Mouse (Mus musculus) forebrain, embryonic 15.5 days (tissue): ENCODE data around the gene Gng8. TPM values are rescaled to one million over a fixed set of nuclear protein-coding genes. Genes with fewer than 3 reads are reported as not detected.

ENCODE experiments used
- ATAC-seq: fragments of 200-750 bp; cut with Nextera tagmentation; replicated peaks from 2 replicates; pipeline ENCODE4 v1.8.0; 2017; ENCODE audit warnings: mild to moderate bottlenecking, moderate TSS enrichment, moderate library complexity
- H3K27ac ChIP-seq: fragments of 300-500 bp; sonication (generic); replicated peaks from 2 replicates; pipeline ENCODE4 v1.5.1; 2015; ENCODE audit warnings: mild to moderate bottlenecking, inconsistent platforms
- H3K27me3 ChIP-seq: fragments of 300-500 bp; sonication (generic); 2 replicates; pipeline ENCODE4 v1.6.1; 2015; ENCODE audit warnings: inconsistent platforms
- H3K36me3 ChIP-seq: fragments of 300-500 bp; sonication (generic); 2 replicates; pipeline ENCODE4 v1.6.1; 2015; ENCODE audit warnings: mild to moderate bottlenecking, inconsistent platforms
- H3K4me1 ChIP-seq: fragments of 300-500 bp; sonication (generic); 2 replicates; pipeline ENCODE4 v1.6.1; 2015; ENCODE audit warnings: inconsistent platforms
- H3K4me2 ChIP-seq: fragments of 300-500 bp; sonication (generic); replicated peaks from 2 replicates; pipeline ENCODE4 v1.6.1; 2015; ENCODE audit warnings: mild to moderate bottlenecking, inconsistent platforms
- H3K4me3 ChIP-seq: fragments of 300-500 bp; sonication (generic); 2 replicates; pipeline ENCODE4 v1.5.1; 2015; ENCODE audit warnings: mild to moderate bottlenecking, inconsistent platforms
- H3K9ac ChIP-seq: fragments of 300-500 bp; sonication (generic); replicated peaks from 2 replicates; pipeline ENCODE4 v1.6.1; 2015; ENCODE audit warnings: mild to moderate bottlenecking, inconsistent platforms
- H3K9me3 ChIP-seq: fragments of 300-500 bp; sonication (generic); 2 replicates; pipeline ENCODE4 v1.6.1; 2016; ENCODE audit warnings: inconsistent platforms
- WGBS: fragments of 180-500 bp; shearing (Covaris S2); methylation state at CpG from one replicate; pipeline ENCODE4 v1.1.7; 2015; ENCODE audit warnings: mixed read lengths; 5-methylcytosine and 5-hydroxymethylcytosine counted together
- polyA plus RNA-seq: library from polyadenylated mRNA; unstranded; fragments of >200 nt; fragmentation: Nextera tagmentation; extraction: Ambion mirVana; gene quantifications from 2 replicates; pipeline ENCODE4 v1.2.1, GENCODE M21; 2015

Gene Gng8
- polyA plus RNA-seq, 1 experiment from 2014 or later, result 4.4 TPM

GRCm38 (mm10) chr7:16877717-16878116 lies 13.9 kb upstream of the Gng8 start:
- no peak overlapping the region for H3K4me3 ChIP-seq

DNA sequence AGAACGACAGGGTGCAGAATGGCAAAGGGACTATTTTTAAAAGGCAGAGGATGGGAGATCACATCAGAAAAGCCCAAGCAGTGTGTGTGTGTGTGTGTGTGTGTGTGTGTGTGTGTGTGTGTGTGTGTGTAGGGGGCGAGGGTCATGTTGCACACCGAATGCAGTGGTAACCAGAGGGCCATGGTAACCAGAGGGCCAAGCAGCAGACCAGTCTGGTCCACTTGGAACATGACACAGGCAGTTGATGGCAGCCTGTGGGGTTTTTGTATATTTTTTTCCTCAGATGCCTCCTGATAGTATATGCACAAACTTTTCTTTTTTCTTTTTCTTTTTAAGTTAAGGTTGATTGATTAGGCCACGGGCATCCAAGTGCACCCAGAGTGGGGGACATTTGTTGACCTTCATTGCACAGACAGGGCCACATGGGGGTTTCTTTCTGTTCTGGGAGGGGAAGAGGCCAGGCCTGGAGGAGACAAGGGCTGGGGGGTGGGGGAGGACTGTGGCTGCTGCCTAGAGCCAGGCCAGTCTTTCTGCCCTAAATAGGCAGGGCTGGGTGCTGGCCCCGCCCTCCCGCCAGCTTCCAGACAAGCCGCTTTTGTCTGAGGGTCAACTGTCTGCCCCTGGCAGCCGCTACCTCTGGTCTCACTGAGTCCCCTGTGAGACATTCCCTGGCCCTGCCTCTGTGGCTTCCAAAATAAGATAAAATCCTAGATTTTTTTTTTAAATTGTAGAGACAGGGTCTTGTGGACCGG lies 11.6 kb upstream of the Gng8 start:
- no peak overlapping the region for H3K4me2 ChIP-seq

More at GRCm38 (mm10) chr7:16877717-16878116, 13.9 kb upstream of the Gng8 start:
- no peaks in the 10 kb centered on the region for H3K27me3 ChIP-seq
- 91% methylated on average over 3 of the region's 3 CpGs for WGBS
- no peaks in the 10 kb centered on the region; the same call in 1 of the 2 replicates for H3K36me3 ChIP-seq
- ATAC-seq, result no peak
- no peak overlapping the region for H3K27ac ChIP-seq
- H3K9me3 ChIP-seq, result no peaks in the 10 kb centered on the region
- H3K4me1 ChIP-seq, result peaks cover 35% of the 10 kb centered on the region
- no peak overlapping the region for H3K4me2 ChIP-seq
- no peak overlapping the region for H3K9ac ChIP-seq

DNA sequence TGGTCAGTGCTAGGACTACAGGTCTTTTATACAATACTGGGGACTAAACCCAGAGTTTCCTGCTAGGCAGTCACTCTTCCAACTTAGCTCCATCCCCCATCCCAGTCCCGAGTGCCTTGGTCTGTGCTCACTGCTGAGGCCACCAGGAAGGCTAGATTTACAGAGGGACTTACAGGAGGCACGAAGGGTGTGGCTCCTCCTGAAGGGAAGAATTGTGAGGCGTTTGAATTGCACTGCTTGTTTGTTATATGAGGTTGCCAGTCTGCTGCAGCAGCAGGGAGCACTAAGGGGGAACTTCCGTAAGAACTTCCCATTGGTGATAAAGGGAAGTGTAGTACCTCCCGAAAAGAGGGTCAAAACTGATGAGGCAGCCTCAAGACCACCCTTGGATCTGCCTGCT lies 11.0 kb upstream of the Gng8 start:
- peak overlapping the region; percentile 42 for H3K27ac ChIP-seq
- H3K36me3 ChIP-seq, result peaks cover 2% of the 10 kb centered on the region; the same call in 1 of the 2 replicates
- no peak overlapping the region for H3K4me3 ChIP-seq
- H3K27me3 ChIP-seq, result peaks cover 18% of the 10 kb centered on the region
- 18% methylated on average over 5 of the region's 5 CpGs for WGBS
- no peaks in the 10 kb centered on the region for H3K9me3 ChIP-seq
- no peak overlapping the region for H3K4me2 ChIP-seq
- H3K9ac ChIP-seq, result no peak overlapping the region
- ATAC-seq, result no peak
- peaks cover 25% of the 10 kb centered on the region for H3K4me1 ChIP-seq

More for the DNA sequence above, 11.6 kb upstream of the Gng8 start:
- Histone ChIP-seq H3K36me3 (no peaks in the 10 kb centered on the region; the same call in 1 of the 2 replicates), H3K4me1 (peaks cover 26% of the 10 kb centered on the region), H3K27me3 (peaks cover 13% of the 10 kb centered on the region), H3K27ac (peak overlapping the region; percentile 42), H3K9ac (no peak overlapping the region), H3K4me3 (no peak overlapping the region), H3K9me3 (no peaks in the 10 kb centered on the region)
- ATAC-seq, result no peak
- 23% methylated on average over 9 of the region's 9 CpGs for WGBS

- Histone ChIP-seq H3K4me1 (0 out of 2 replicates have a peak, but pooled peaks cover 8% of the 10 kb centered on the region), H3K36me3 (peaks cover 9% of the 10 kb centered on the region), H3K4me3 (no peak overlapping the region), H3K27ac (no peak overlapping the region), H3K9ac (no peak overlapping the region), H3K27me3 (peaks cover 27% of the 10 kb centered on the region), H3K4me2 (no peak overlapping the region), H3K9me3 (peaks cover 4% of the 10 kb centered on the region; the same call in 1 of the 2 replicates)
- ATAC-seq, result no peak
- WGBS, result 94% methylated on average over 6 of the region's 6 CpGs
These were observed 8.4 kb upstream of the Gng8 start for GRCm38 (mm10) chr7:16883162-16883561.

DNA sequence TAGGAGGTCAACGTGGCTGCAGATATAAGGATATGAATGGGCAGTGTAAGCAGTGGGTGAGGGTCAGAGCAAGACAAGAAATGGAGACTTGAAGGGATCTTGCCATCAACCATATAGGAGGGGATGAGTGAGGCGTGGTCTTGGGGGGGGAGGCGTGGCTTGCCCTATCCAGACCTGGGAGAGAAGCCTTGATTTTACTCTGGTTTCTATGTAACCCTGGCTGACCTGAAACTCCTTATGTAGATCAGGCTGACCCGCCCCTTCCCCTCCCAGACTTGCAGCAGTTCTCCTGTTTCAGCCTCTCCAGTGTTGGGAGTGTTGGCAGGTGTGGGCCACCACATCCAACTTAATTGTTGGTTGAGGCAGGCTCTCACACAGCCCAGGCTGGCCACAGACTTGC lies 7.3 kb upstream of the Gng8 start:
- 0 out of 2 replicates have a peak, but pooled peaks cover 8% of the 10 kb centered on the region for H3K4me1 ChIP-seq
- WGBS, result 64% methylated on average over 4 of the region's 4 CpGs
- no peak overlapping the region for H3K4me2 ChIP-seq
- H3K9me3 ChIP-seq, result peaks cover 4% of the 10 kb centered on the region; the same call in 1 of the 2 replicates
- no peak overlapping the region for H3K4me3 ChIP-seq
- peaks cover 9% of the 10 kb centered on the region for H3K36me3 ChIP-seq
- no peak for ATAC-seq
- H3K27me3 ChIP-seq, result peaks cover 27% of the 10 kb centered on the region
- H3K27ac ChIP-seq, result no peak overlapping the region
- H3K9ac ChIP-seq, result no peak overlapping the region

- peak; percentile 31; the same call in 1 of the 2 replicates for ATAC-seq
- H3K4me3 ChIP-seq, result peak overlapping the region; percentile 35
- H3K36me3 ChIP-seq, result peaks cover 9% of the 10 kb centered on the region
- WGBS, result 9% methylated on average over 85 of the region's 95 CpGs
- no peak overlapping the region for H3K9ac ChIP-seq
- H3K27me3 ChIP-seq, result peaks cover 27% of the 10 kb centered on the region
- H3K9me3 ChIP-seq, result peaks cover 4% of the 10 kb centered on the region; the same call in 1 of the 2 replicates
- no peak overlapping the region for H3K27ac ChIP-seq
- peak overlapping the region; percentile 27 for H3K4me2 ChIP-seq
- 0 out of 2 replicates have a peak, but pooled peaks cover 4% of the 10 kb centered on the region for H3K4me1 ChIP-seq
These were observed 6.3 kb upstream of the Gng8 start for GRCm38 (mm10) chr7:16885271-16885776.

DNA sequence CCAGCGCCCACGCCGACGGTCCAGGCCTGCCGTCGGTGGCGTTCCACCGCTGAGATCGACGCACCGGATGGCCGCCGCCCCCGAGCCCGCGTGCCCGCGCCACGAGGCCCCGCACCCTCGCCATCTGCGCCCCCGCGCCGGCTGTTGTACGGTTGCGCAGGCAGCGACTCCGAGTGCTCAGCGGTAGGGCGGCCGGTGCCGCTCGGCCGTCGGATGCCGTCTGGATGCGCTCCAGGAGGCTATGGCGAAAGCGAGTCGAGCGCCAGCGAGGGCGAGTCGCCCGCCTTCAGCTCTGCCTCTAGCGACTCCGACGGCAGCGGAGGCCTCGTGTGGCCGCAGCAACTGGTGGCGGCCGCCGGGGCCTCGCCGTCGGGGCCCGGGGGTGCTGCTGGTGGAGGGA lies 5.7 kb upstream of the Gng8 start:
- no peak overlapping the region for H3K4me2 ChIP-seq

GRCm38 (mm10) chr7:16890536-16890935 lies 1.1 kb upstream of the Gng8 start:
- H3K9me3 ChIP-seq, result peaks cover 4% of the 10 kb centered on the region; the same call in 1 of the 2 replicates
- peaks cover 22% of the 10 kb centered on the region; the same call in 1 of the 2 replicates for H3K27me3 ChIP-seq
- peaks cover 31% of the 10 kb centered on the region for H3K4me1 ChIP-seq
- no peak overlapping the region for H3K27ac ChIP-seq
- H3K4me3 ChIP-seq, result no peak overlapping the region
- no peak overlapping the region for H3K9ac ChIP-seq
- H3K36me3 ChIP-seq, result peaks cover 8% of the 10 kb centered on the region
- no peak overlapping the region for H3K4me2 ChIP-seq
- WGBS, result 33% methylated on average over 6 of the region's 6 CpGs
- no peak for ATAC-seq

More for the DNA sequence above, 5.7 kb upstream of the Gng8 start:
- ATAC-seq, result no peak
- Histone ChIP-seq H3K36me3 (peaks cover 9% of the 10 kb centered on the region), H3K4me1 (peaks cover 2% of the 10 kb centered on the region), H3K9ac (no peak overlapping the region), H3K9me3 (peaks cover 4% of the 10 kb centered on the region; the same call in 1 of the 2 replicates), H3K4me3 (peak overlapping the region; percentile 35), H3K27ac (no peak overlapping the region), H3K27me3 (peaks cover 27% of the 10 kb centered on the region)
- WGBS, result 46% methylated on average over 56 of the region's 59 CpGs

DNA sequence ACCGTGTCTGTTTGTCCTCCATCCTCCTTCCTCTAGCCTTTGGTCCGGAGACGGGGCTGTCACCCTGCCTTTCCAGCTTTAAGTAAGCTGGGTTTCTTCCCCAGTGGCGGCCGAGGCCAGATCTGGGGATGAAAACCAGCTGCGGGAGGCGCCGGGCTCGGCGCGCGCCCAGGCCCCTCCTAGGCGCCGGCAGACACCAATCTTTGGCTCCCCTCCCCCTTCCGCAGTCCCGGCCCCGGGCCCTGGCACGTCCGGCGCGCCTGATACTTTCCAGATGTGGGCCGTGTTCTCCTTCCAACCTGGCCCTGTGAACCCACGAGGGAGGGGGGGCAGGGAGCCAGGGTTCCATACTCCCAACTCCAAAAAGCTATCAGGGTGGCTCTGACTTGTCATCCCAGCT lies 642 bp upstream of the Gng8 start:
- 3% methylated on average over 23 of the region's 23 CpGs for WGBS
- peaks cover 18% of the 10 kb centered on the region; the same call in 1 of the 2 replicates for H3K27me3 ChIP-seq

DNA sequence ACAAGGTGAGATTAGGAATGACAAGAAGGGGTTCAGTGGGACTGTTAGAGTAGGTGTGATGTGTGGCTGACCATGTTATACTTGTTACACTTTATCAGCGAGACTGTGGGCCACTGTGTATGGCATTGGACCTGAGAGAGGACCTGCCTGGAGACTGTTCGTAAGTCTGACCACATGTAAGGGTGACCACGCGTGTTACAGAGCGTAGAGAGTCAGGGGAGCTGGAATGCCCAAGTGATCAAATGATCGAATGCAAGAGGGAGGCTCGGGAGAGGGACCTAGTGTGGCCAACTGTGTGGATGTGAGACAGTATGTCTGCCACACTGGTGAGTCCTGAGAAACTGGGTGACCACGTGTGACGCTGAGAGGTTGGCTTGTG lies 755 bp downstream of the Gng8 start:
- Histone ChIP-seq H3K27ac (no peak overlapping the region), H3K9me3 (no peaks in the 10 kb centered on the region), H3K4me2 (peak overlapping the region; percentile 57; the same call in 1 of the 2 replicates), H3K4me3 (peak overlapping the region; percentile 36; the same call in 1 of the 2 replicates), H3K27me3 (peaks cover 12% of the 10 kb centered on the region; the same call in 1 of the 2 replicates), H3K9ac (no peak overlapping the region), H3K4me1 (peaks cover 32% of the 10 kb centered on the region), H3K36me3 (no peaks in the 10 kb centered on the region)
- no peak; the same call in 1 of the 2 replicates for ATAC-seq
- WGBS, result 47% methylated on average over 9 of the region's 9 CpGs

More for the DNA sequence above, 642 bp upstream of the Gng8 start:
- Histone ChIP-seq H3K9ac (no peak overlapping the region), H3K4me1 (peaks cover 32% of the 10 kb centered on the region), H3K4me3 (no peak overlapping the region), H3K36me3 (peaks cover 4% of the 10 kb centered on the region), H3K27ac (no peak overlapping the region), H3K4me2 (peak overlapping the region; percentile 57), H3K9me3 (peaks cover 2% of the 10 kb centered on the region; the same call in 1 of the 2 replicates)
- no peak for ATAC-seq

- H3K4me3 ChIP-seq, result no peak overlapping the region
- no peak overlapping the region for H3K27ac ChIP-seq
- ATAC-seq, result no peak
- peaks cover 12% of the 10 kb centered on the region; the same call in 1 of the 2 replicates for H3K27me3 ChIP-seq
- no peak overlapping the region for H3K9ac ChIP-seq
- H3K4me2 ChIP-seq, result no peak overlapping the region
- no peaks in the 10 kb centered on the region for H3K36me3 ChIP-seq
- H3K9me3 ChIP-seq, result no peaks in the 10 kb centered on the region
- peaks cover 32% of the 10 kb centered on the region for H3K4me1 ChIP-seq
- 1% methylated on average over 5 of the region's 6 CpGs for WGBS
These were observed 2.0 kb downstream of the Gng8 start for GRCm38 (mm10) chr7:16893612-16894011.

- H3K36me3 ChIP-seq, result no peaks in the 10 kb centered on the region
- 0% methylated on average over 4 of the region's 4 CpGs for WGBS
- H3K27me3 ChIP-seq, result peaks cover 12% of the 10 kb centered on the region; the same call in 1 of the 2 replicates
- no peaks in the 10 kb centered on the region for H3K9me3 ChIP-seq
- peak overlapping the region; percentile 47; the same call in 1 of the 2 replicates for H3K4me2 ChIP-seq
- no peak overlapping the region for H3K27ac ChIP-seq
- peak; percentile 52 for ATAC-seq
- no peak overlapping the region for H3K9ac ChIP-seq
- H3K4me1 ChIP-seq, result peaks cover 32% of the 10 kb centered on the region
- no peak overlapping the region for H3K4me3 ChIP-seq
These were observed 2.7 kb downstream of the Gng8 start for GRCm38 (mm10) chr7:16894279-16894678.
